Mouse (Mus musculus): ENCODE measurements around the gene Rab19. TPM values are rescaled to one million over a fixed set of nuclear protein-coding genes. Genes with fewer than 3 reads are reported as not detected.
"Not testable (repeated sequence)": the region's sequence is repeated elsewhere in the genome, so short reads cannot be mapped to it uniquely, and the experiment has no call there.

Gene Rab19
- total RNA-seq (2021): under 1 TPM in 1 of 2 experiments, not detected in 1; 0.21 TPM
- long read RNA-seq, experiment 1: 0 reads
- long read RNA-seq, experiment 2: 0 reads

DNA sequence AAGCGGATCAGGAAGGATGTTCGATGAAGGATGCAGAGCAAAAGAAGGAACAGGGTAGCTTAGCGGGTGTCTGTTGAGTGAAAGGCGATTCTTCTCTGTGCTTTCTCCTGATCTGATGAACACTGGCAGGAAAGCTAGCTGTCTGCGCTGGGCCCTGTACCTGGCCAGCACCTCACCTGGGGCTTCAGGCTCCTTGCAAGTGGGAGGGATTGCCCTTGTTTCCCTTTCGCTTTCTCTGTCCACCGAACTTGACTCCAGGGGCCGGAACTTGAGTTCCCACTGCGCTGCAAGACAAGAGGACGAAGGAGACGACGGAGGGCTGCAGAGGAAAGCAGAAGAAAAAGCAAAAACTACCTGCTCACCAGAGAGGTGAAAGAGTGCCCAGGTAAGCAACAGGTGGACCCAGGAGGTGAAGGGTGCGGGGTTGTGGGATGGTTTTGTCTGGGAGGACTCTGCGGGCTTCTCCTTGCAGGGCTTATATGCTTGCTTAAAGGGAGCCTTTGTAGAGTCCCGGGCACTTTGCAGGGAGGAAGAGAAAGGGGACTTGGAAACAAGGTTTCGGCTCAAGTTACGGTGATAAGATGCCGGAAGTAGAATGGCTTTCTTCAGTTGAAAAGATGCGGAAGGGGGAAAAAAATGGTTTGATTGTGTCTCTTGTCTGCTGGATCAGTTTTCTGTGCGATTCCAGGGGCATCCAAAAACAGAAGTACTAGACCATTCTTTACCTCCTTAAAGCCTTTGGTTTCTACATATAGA lies at the start of gene Rab19:
Gene Rab19, plus strand, starts transcription at position 51 of the 756 bp plus-strand sequence.
- DNase-seq: no peak

DNA sequence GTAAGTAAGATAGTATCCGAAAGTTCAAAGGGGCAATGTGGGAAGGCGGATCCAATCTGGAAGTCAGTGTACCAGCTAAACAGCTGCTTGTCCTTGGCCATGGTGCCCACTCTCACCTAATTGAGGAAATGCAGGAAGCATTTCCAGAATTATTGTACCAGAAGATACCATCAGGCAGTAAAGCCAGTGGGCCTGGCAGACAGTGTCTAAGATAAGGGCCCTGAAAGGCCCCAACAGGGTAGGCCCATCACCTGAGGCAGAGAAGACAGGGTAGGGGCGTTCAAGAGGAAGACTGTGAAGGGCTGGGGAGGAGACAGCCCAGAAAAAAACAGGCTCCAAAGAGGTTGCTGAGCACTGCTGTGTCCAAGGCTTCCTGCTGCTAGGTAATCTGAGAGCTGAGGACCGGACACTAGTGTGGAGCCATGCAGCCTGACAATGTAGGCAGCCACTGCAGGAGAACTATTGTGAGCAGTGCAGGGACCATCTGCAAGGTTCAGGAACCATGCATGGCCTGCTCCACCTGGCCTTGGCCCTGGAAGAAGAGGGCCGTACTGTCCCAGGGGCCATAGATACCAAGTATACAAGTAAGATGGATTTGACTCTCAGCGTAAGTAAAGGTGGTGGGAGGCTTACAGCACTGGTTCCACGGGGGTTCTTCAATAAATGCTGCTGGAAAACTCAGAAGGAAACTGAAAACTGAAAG lies 48.8 kb upstream of the Rab19 start:
- DNase-seq: no peak

DNA sequence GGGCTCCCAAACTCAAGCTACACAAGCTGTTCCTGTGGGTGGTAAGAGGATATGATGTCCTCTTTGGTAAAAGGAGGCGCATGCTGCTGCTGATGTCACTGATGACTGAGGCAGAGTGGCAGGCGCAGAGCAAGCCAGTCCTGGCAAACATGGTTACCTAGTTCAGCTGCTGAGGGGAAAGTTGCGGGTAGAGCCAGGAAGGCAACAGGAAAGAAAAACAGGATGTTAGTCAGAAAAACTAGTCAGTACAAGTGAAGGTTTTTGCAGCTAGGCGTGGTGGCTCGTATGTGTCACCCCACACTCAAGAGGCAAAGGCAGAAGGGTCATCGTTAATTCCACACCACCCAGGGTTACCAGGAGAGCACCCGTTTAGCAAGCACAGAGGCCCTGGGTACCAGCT lies 46.8 kb upstream of the Rab19 start:
- DNase-seq: no peak

DNA sequence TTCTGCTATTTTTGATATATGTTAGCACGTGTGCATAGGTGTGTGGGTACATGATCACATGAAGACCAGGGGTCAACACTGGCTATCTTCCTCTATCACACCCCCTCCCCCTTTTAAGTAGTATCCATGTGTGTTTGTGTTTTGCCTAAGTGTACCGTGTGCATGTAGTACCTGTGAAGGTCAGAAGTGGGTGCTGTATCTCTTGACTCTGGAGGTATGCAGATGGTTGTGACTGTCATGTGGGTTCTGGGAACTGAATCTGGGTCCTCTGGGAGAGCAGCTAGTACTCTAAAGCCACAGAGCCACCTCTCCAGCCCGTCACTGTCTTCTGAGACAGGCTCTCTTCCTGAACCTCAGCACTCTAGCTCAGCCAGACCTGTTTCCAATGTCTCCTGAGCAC lies 46.1 kb upstream of the Rab19 start:
- DNase-seq: no peak

DNA sequence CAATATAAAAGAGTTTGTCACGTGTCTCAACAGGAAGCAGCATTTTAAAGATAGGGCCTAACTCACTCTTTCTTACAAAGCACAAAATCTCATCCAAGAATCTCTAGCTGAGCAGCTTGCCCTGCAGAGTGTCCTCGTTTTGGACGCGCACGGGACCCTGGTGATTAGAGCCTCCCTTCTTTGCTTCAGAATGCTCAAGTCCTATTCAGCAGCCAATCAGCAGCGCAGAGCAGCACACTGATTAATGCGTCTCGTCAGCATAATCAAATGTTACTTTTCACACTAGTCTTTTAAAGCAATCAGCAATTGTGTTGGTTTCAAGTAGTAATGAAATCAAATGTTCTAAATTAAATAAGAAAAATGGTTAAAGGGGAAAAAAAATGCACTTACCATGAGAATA lies 42.6 kb upstream of the Rab19 start:
- no peak for DNase-seq

DNA sequence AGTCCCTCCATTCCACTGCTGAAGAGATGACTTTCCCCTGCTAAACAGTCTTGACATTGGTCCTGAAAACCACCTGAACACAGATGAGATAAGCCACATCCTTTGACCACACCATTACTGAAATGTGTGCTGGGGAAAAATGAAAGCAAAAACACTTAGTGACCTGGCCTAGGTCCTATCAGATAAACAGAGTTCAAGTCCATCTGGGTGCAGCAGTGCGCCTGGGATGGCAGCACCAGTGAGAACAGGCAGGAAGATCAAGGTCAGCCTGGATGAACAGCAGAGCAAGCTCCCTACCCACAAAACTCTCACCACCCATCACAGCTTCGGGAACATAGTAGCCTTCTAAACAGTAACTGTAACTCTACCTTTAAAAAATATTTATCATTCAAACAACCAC lies 39.2 kb upstream of the Rab19 start:
- no peak for DNase-seq

DNA sequence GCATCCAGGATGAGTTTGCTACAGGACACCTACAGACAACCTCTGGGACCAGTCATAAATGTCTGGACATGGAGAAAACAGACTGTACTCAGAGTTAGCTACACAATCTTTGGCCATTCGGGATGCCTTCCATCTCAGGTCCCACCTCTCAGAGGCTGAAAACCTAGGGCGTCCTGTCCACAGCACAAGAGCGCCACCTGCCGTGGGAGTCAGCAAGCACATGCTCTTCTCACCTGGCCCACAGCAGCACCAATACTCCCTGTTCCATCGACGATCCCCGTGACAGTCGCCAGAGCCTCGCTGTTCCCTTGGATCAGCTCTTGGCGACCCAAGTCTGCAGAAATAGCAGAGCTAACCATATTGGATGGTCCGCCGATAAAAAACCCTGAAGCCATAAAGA lies 37.0 kb upstream of the Rab19 start:
- DNase-seq: peak; percentile 51

DNA sequence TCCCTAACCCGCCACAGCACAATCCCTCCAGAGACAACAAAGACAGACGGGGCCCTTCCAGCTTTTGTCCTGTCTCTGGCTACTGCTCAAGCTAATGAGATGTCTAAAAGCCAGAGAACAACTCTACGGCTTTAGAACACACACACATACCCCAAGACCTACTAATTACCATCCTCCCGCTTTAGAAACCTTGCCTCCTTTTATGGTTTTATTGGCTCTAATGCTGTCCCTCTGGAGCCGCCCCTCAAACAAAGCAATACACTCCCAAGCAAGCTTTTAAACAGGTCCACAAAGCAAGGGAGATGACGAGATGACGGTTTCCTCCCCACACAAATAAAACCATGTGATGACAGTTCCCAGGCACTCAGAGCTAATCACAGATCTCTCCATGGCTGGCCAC lies 35.5 kb upstream of the Rab19 start:
- no peak for DNase-seq

DNA sequence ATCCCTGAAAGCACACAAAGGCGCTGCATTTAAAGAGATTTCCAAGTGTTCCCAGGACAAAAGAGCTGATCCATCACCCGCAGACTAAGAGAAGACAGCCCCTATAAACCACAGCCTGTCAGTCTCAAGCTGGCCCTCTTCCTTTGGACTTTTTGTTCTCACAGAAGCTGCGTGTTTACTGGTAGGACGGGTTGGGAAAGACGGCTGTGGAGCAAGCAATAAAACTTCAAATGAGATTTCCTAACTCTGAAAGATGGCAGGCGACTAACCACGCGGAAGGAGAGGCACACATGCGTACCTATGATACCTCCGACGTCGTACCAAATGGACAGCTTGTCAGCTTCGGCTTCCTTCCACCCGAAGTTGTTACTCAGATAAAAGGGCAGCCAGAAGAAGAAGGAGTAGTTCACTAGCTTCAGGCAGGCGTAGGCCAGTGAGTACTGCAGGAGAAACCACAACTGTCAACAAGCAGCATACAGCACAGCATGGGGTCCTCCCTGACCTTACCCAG lies 33.9 kb upstream of the Rab19 start:
- no peak for DNase-seq

DNA sequence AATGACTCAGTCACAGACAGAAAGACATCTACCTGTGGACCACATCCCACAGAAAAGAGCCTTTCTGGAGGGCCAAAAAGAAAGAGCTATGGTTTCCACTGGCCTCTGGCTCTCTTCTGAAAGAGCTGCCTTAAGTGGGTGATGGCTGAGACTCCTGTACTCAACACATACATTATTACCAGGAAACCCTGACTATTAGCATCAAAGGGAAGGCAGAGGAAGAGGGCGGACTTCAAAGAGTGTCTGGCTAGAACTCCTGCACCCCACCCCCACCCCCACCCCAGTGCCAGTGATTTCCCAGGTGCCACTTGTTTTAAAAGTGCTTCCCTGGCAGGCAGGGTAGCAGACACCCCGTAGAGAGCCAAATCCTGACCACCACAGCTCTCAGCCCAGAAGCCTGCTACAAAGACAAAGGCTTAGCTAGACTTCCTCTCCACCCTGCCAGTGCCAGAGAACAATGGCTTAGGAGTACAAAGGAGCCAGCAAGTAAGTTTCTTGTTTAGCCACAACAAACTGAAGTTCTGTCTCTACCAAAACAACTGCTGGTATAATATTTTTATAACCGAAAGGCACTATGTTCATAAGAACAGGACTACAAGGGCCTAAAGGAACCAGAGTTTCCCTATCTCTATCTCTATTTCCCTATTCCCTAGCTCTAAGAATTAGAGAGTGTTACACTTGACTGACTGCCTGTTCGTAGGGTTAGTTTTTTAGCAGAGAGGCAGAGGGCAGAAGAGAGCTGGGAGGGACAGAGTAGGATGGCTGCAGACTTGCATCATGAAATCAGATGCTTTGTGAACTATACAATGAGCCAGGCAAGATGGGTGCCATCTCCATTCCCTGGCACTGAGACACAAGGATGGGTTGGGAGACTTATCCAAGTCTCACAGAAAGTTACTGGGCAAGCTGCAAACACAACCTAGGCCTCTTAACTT lies 32.8 kb upstream of the Rab19 start:
- DNase-seq: no peak

DNA sequence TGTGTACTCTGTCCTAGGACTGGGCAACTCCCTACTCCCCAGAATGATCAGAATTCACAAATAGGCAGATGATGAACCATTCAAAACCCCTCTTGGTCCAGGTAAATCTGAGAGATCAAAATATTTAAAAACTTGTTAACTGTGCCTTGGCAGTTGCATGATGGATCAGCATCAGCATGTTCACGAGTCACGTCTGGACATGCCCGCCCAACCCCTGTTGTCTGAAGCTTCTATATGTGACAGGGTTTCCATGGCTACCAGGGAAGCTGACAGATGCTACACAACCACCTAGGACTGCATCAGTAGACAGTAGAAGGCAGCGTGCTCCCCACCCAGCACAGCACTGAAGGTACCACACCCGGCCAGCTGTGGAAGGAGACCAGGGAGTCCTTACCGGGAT lies 32.0 kb upstream of the Rab19 start:
- no peak for DNase-seq

DNA sequence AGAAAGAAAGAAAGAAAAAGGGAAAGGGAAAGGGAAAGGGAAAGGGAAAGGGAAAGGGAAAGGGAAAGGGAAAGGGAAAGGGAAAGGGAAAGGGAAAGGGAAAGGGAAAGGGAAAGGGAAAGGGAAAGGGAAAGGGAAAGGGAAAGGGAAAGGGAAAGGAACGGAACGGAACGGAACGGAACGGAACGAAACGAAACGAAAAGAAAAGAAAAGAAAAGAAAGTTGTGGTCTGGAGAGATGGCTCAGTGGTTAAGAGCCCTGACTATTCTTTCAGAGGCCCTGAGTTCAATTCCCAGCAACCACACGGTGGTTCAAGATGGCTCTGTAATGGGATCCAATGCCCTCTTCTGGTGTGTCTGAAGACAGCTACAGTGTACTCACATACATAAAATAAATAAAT lies 21.8 kb upstream of the Rab19 start:
- DNase-seq: not testable (repeated sequence)

DNA sequence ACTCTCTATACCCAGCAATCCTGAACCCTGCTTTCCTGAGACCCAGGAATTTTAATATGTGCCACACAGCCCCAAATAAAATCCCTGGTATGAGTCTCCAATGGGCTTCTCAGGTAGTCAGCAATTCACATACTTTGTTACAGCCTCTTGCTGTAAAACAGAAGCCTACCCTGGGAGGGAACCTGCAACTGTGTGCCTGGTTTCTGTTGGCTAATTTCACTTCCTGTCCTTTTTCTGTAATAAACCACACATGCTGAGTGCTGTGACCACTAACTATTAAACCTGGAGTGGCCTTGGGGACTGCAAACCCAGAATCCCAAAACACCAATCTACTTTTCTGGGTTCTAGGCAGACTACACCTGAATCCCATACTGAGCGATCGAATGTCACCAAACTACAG lies 18.3 kb upstream of the Rab19 start:
- DNase-seq: no peak

DNA sequence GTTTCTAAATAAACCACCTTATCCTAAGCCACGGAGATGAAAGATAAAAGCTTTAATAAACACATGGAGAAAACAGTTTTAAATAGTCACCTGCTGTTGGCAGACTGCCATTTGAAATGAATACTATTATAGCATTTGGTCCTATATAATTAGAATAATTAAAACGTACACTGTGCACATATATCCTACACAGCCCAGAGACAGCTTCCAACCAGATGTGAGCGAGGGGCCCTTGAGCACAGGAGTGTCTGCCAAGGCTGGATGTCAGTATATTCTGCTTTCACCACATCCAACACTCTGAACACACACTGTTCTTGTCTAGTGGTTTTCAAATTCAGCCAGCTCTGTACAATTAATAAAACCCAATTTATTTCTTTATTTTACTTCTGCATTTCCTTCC lies 11.3 kb upstream of the Rab19 start:
- DNase-seq: no peak

DNA sequence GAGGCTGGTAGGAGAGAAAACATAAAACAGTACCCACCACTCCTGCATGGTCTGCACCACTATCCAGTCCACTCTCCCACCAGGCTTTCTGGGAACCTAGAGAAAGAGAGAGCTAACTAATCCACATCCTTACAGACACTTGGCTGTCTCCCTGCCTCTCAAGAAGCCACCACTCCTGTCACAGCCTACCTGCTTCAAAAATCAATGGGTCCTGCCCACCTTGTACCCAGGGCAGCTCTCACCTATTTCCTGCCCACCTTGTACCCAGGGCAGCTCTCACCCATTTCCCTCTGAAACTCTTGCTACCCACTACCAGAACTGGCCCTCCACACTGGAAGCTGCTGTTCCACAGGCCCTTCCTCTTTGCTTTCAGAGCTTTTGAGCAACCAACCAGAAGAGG lies 8.9 kb upstream of the Rab19 start:
- no peak for DNase-seq

DNA sequence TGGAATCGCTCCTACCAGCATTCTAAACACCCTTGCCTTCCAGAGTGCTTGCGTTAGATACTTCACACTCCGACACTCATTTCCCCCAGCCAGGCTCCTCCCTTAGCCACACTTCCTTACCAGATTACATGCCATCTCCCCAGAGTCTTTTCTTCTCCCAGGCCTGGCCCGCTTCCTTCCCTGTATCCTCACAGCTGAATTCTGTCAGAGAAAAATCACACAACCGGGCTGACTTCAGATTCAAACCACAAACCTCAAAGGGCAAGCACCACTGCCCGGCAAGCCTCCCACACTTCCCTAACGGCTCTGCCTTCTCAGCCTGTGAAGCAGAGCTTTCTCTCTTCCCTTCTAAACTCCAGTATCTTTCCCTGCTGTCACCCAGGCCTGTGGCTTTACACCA lies 8.2 kb upstream of the Rab19 start:
- peak; percentile 29 for DNase-seq

DNA sequence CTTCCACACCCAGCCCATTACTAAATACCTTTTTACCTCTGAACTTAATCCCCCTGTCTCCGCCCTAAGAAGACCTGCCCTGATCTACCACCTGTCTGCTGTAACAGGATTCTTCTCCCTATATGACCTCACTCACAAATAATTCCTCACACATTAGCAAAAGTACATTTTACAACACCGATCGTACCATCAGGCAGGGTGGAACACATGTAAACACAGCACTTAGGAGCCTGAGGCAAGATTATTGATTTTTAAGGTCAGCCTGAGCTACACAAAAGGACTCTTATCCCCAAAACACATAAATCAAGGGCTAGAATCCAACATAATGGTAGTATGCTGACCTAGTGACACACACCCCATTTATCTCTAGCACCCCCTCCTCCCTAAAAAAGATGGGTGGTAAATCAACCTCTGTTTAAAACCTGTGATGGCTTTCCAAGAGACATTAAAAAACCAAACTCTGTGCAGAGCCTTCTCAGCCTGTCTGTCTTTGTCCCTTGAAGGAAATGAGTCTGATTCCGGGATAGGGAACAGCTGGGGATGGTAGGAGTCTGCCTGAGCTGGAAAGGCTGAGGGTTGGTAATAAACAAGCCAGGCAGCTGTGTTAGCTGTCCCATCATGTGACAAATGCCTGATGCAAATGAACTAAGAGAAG lies 7.5 kb upstream of the Rab19 start:
- no peak for DNase-seq

DNA sequence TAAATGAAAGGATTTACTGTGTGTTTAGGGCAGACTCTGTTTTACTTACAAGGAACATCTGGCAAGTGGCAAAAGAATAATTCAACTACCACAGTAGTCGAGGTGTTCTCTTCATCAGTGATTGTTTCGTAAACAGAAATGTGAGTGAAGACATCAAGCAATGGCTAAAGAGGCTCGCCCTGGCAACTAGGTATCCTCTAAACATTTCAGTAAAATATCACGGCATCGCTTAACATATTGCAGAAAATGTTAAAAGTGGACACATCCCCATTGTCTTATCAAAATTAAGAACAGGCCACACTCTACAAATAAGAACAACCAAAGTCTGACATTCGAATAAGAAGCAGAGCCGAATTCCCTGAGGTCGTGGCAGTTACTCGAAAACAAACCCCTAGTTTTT lies 4.2 kb upstream of the Rab19 start:
- DNase-seq: no peak

DNA sequence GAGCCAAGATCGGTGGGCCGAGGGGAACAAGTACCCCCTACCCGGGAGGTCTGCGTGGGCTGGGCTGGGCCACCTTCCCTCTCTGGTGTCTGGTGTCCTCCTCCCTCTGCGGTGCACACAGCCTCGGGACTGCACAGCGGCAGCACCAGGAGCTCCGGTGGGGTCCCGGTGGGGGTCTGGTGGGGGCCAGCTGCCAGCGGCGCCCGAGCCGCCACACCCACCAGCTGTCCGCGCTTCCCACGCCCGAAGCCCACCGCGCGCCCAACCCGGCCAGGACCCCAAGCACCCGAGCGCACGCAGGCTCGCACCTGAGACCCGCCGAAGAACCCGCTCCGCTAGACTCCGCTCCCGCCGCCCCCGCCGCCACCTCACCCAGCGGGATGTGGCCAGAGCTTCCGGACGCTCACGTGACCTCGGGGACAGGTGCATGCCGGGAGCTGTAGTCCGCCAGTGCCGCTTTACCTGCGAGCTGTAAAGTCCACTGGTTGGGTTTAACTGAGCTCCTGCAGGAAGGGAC lies 3.6 kb upstream of the Rab19 start, which contains the start of gene Slc37a3:
Gene Slc37a3, minus strand, starts transcription at position 365 of the 517 bp plus-strand sequence.
- peak; percentile 85 for DNase-seq

DNA sequence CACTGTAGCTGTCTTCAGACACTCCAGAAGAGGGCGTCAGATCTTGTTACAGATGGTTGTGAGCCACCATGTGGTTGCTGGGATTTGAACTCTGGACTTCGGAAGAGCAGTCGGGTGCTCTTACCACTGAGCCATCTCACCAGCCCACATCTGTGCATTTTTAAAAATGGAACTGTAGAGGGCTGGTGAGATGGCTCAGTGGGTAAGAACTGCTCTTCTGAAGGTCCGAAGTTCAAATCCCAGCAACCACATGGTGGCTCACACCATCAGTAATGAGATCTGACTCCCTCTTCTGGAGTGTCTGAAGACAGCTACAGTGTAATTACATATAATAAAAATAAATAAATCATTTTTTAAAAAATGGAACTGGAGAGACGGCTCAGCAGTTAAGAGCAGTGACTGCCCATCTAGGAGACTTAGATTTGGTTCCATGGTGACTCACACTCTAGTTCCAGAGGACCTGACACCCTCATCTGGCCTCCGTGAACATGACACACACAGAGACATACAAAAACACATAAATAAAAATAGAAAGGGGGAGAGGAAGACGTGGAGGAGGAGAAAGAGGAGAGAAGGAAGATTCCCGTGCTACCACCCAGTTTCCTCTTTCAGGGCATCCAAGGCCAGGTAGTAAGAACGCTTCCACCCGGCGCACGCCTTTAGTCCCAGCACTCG lies 2.7 kb upstream of the Rab19 start:
- DNase-seq: not testable (repeated sequence)

DNA sequence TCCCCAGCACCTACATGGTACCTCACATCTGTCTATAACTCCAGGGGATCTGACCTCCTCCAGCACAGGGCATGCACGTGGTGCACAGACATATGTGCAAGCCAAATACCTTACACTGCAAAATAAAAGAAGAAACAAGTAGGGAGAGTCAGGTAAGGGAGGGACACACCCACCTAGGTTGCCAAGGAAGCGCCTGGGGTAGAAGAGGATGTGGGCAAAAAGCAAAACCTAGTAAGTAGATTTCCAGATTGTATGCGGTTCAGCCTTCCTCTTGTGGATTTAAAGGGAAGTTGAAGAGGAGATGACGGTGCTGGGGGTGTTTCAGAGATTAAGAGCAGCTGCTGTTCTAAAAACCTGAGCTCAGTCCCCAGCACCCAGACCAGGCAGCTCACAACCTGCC lies 1.8 kb upstream of the Rab19 start:
- peak; percentile 9 for DNase-seq

Data from gastrocnemius, postnatal 25 days (tissue).